Mouse (Mus musculus) hindlimb bud, embryonic 11.5 days (tissue): ENCODE data around the gene Pradc1.

Source experiments
- DNase-seq: peaks from one replicate; pipeline ENCODE4 v3.0.0-alpha.2; 2012; ENCODE audit warnings: low read depth, low spot score; ENCODE audit errors: extremely low spot score

Gene Pradc1

DNA sequence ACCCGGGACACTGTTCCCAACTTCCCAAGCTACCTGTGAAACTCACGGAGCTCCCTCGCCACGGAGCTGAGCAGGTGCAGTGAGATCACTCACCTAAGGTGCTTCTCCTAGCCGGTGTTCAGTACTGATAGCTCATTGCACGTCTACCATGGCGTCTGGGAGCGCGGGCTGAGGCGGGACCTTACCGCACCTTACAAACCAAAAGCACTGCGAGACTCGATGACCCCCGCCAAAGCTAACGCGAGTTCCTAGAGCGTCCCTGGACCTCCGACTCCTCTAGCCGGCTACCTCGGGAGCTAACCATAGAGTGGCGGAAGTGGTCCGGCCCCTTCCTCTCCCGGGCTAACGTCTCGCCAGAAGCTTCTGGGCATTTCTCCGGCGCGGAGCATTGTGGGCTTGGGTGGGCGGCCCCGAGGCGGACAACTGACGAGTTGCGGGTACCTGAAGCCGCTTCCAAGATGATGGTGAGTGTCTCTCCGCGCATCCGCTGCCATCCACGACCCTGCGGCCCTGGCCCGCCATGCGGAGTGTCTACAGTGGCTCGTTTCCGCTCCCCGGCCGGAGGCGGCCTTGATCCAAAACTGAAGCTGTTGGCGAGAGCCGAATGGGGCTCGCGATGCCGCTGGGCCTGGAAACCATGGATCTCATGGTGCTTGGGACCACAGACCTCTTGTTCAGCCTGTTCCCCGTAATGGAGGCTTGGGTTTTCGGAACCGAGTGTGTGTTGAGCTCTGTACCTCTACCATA lies at the start of gene Pradc1:
Pradc1 (minus strand) TSS at position 307 of the 747 bp plus-strand sequence.
- DNase-seq: peak; percentile 87

- DNase-seq: no peak
Observed at GRCm38 (mm10) chr6:85500416-85500815, 48.6 kb upstream of the Pradc1 start.

- DNase-seq: no peak
Observed at GRCm38 (mm10) chr6:85498147-85498546, 46.4 kb upstream of the Pradc1 start.

DNA sequence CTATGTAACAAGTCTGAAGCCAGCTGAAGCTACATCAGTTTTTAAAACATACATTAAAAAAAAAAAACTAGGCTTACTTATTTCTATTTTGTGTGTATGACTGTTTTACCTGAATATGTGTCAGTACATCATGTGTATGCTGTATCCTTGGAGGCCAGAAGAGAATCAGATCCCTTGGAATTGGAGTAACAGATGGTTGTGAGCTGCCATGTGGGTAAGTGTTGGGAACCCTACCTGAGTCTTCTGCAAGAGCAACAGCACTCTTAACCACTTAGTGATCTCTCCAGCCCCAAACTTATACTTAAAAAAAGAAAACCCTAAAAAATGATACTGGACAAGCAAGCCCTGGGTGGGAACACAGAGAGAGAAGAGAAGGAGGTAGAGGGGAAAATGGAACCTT lies 45.2 kb upstream of the Pradc1 start:
- no peak for DNase-seq

DNA sequence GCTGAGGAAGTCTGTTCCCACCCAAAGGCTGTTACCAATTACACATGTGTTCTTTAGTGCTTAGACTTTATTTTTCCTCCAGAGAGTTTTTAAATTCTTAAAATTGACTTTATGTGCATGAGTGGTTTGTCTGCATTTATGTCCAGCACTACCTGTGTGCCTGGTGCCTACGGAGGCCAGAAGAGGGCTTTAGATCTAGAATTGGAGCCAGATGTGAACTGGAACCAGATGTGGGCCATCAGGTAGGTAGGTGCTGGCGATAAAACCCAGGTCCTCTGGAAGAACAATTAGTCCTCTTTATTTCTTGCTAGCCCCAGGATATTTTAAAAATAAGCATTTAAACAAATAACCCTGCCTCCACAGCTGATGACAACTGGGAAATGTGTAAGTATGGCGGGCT lies 39.8 kb upstream of the Pradc1 start:
- DNase-seq: peak; percentile 70

DNA sequence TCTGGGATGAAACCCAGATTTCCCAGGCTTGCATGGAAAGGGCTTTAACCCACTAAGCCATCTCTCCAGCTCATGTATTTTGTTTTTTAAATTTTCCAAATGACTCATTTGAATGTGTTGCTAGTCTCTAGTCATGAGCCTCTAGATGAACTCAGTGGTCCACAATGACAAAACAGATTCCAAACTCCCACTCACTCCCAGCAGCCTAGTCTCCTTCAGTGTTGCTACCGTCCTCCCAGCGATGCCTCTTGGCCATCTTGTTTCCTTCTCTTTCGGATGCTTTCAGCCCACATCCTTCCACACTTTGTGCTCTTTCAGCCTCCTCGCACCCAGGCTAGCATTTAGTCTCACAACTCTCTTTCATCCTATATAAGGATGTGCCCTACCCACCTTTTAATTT lies 38.5 kb upstream of the Pradc1 start:
- DNase-seq: no peak

GRCm38 (mm10) chr6:85489717-85490116 lies 37.9 kb upstream of the Pradc1 start:
- DNase-seq: no peak

DNA sequence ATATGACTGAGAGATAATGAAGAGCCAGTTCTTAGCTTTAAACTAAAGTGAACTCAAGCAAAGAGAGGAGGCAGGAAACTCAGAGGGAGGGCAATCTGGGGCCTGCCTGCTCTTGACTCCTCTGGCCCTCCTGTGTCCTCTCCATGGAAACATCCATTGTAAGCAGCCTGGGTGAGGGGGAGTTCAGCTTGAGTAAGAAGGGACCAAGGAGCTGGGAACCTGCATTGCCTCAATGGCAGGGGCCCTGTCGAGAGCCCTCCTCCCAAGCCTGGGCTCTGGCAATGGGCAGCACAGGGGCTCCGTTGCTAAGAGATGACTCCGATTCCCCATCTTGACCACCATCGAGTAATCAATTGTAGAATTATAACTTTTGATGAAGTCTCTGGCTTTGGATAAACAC lies 36.7 kb upstream of the Pradc1 start:
- no peak for DNase-seq

DNA sequence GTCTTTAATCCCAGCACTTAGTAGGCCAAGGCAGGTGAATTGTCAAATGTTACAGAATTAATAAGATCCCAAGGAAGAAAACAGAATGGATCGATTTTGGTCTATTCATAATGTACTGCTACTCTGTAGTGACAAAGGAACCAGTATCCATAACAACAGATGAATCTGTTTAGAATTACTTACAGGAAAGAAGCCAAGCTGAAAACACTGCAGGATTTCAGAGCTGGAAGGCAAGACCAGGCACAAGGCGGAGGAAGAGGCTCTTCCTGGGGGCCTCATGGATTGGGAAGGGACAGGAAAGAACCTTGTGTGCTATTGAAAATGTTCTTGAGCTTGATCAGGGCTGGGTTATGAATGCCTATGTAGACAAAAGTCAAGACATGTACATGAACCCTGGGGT lies 34.0 kb upstream of the Pradc1 start:
- DNase-seq: no peak

- DNase-seq: no peak
Observed at GRCm38 (mm10) chr6:85483843-85484721, 32.3 kb upstream of the Pradc1 start.

DNA sequence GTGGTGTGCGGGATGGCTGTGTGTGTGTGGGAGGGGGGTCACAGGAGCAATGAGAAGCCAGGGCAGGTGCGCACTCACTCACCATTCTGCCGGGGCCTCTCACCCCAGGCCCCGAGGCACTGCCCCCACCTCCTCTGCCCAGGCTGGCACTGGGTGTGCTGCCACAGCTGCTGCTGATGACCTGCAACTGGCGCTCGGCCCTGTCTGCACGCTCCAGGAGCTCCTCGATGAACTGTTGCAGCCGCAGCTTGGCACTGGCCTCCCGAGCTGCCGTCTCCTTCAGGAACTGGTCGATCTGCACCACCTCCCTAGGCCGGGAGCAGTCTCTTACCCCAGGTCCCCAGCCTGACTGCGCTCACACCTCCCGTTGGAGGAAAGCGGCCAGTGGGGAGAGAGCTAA lies 28.9 kb upstream of the Pradc1 start:
- no peak for DNase-seq

- DNase-seq: no peak
Observed at GRCm38 (mm10) chr6:85479979-85480378, 28.2 kb upstream of the Pradc1 start.

DNA sequence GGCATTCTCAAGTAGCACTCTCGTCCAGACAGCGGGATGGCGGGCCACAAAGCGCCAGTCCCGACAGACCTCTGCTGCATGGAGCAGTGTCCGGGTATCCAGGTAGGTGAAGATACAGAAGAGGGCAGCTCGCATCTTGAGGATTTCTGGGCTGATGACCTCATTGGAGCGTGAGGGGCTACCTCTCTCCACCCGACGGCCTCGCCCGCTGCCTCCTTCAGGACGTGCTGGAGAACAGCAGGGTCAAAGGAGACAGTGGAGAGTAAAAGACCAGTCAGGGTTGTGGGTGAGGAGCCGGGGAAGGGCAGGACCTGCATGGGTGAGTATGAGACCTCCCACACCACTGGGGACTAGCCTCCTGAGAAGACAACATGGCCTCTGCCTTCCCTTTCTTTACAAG lies 26.6 kb upstream of the Pradc1 start:
- DNase-seq: no peak

DNA sequence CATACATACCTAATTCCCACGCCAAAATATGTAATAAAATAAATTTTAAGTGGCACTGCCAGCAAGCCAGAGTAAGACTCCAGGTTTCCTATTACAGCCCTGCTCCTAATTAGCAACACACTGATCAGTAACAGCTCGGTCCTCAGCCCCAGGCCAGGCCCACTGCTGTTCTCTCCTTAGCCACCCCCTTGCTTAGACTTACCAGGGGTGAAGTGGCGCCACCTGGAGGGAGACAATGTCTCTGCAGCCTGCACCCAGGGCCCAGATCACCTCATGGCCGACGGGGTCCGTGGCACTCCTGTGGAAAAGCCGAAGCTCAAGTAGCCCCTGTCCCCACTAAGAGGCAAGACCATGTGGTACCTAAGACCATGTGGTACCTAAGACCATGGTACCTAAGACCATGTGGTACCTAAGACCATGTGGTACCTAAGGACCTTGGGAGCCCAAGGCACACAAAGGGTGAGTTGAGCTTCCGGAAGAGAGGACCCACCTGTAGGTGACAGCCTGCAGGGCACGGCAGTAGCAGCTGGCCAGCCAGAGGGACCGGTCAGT lies 25.7 kb upstream of the Pradc1 start:
- no peak for DNase-seq

DNA sequence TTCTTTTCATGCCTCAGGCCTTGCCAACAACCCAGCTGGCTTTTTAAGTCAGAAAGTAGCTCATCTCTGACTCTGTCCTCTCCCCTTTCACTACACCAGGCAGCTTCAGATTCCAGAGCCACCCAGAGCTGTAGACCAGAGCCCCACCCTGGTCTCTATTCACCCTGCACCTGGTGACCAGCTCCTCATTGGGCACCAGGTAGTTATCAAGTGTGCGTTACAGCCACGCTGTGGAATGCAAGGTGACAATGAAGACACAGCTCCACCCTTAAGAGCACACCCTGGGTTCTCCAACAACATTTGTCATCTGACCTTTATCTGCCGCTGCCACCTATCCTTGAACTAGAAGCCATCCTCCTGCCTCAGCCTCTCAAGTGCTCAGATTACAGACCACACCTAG lies 23.8 kb upstream of the Pradc1 start:
- no peak for DNase-seq

DNA sequence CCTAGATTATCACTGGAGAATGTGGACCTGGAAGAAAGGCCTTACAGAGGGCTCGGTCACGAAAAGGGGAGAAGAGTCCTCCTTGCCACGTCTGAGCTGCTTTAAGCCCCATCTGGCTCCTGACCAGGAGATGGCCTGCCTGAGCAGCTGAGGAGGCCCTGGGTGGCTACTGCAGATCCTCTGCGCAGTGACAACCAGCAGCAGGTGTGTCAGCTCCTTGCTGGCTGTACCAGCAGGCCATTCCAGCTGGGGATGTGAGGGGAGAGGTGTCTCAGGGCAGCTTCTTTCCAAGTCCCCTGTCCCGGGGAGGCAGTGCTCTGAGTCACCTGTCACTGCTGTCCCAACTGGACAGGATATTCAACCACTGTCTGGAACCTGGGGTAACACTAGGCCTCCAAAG lies 20.8 kb upstream of the Pradc1 start:
- DNase-seq: no peak

- DNase-seq: no peak
Observed at GRCm38 (mm10) chr6:85471962-85472361, 20.2 kb upstream of the Pradc1 start.

DNA sequence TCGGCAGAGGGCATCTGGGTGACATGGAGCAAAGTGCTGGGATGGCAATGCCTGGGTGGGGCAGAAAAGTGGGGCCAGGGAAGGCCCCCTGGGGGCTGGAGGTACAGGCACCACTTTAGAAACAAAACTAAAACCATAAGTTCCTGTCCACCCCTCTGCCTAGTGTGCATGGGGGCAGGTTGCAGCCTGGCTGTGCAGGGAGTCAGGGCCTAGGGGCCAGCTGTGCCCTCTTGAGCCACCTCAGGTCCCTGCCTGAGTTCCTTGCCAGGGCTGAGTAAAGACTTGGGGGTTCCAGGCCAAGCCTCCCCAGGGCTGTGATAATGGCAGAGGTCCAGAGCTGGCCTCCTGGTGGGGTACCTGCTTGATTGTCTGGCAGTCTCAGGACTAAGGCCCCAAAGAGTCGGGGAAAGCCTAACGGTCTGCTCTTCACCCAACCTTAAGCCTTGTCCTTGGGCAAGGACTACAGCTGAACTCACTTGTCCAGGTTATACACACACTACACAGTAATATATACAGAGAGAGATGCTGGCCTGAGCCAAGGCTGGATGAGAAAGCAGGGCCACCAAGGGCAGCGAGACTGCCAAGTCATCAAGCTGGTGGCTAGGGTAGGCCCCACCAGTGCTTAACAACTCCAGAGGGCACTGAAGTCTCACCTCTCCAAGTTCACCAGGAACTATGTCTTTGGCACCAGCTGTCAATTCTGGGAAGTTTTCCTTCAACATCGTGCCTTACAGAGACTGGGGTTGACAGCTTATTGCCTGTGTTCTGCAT lies 18.1 kb upstream of the Pradc1 start:
- no peak for DNase-seq

- DNase-seq: no peak
Observed at GRCm38 (mm10) chr6:85465381-85465780, 13.6 kb upstream of the Pradc1 start.

DNA sequence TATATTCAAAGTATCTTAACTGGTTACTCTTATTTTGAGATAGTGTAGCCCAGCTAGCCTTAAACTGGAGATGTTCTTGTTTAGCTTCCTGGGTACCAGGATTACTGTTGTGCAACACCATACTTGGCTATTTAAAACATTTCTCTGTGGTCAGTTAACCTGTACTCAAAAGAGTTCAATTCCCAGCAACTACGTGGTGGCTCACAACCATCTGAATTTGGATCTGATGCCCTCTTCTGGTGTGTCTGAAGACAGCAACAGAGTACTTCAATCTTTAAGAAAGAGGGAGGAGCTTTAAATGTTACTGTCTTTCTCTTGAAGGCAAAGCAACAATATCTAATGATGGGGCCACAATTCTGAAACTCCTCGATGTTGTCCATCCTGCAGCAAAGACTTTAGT lies 7.9 kb upstream of the Pradc1 start:
- no peak for DNase-seq

DNA sequence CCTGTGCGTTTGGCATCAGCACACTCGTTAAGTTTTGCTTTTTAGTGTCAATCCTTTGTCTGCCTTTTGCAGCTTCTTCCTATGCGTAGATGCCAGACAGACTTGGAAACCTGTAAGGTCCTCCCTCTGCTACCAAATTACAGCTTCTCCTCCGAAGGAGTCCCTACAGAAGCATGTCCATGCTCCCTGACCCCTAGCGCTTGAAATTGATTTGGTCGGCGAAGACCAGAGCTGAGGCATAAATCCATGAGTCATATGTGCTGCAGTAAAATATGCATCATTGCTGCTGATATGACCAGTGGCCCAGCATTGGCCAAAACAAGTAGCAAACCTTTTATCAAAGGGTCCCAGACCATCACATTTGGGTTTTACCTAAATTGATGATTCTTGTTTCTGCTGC lies 1.0 kb upstream of the Pradc1 start:
- no peak for DNase-seq

DNA sequence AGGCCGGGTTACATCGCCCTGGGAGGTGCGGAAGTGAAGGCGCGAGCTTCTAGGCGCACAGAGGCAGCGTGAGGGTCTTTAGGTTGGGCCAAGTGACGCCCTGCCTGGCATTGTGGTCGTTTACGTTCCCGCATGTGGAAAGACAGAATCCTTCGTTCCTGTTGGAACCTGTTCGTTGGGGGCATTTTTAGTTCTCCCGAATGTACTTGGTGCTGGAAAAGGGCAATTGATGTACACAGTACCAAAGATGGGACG lies 568 bp upstream of the Pradc1 start:
- no peak for DNase-seq
